Mouse (Mus musculus): ENCODE measurements around the gene Ccnd3.

Gene Ccnd3

GRCm38 (mm10) chr17:47512956-47513775 lies 8.3 kb downstream of the Ccnd3 start:
- no peak for DNase-seq (ENCODE audit: extremely low spot score, low spot score)

- no peak for DNase-seq (ENCODE audit: extremely low spot score, low spot score)
Measured at GRCm38 (mm10) chr17:47515180-47515844, 10.5 kb downstream of the Ccnd3 start.

- DNase-seq (ENCODE audit: extremely low spot score, low spot score), result no peak
Measured at GRCm38 (mm10) chr17:47516232-47516631, 11.4 kb downstream of the Ccnd3 start.

GRCm38 (mm10) chr17:47518205-47518604 lies 13.4 kb downstream of the Ccnd3 start:
- DNase-seq (ENCODE audit: extremely low spot score, low spot score), result no peak

- peak; percentile 71 for DNase-seq (ENCODE audit: extremely low spot score, low spot score)
Measured at GRCm38 (mm10) chr17:47521551-47522258, 16.9 kb downstream of the Ccnd3 start.

GRCm38 (mm10) chr17:47522536-47522935 lies 17.7 kb downstream of the Ccnd3 start:
- DNase-seq (ENCODE audit: extremely low spot score, low spot score), result no peak

- no peak for DNase-seq (ENCODE audit: extremely low spot score, low spot score)
Measured at GRCm38 (mm10) chr17:47523211-47523682, 18.4 kb downstream of the Ccnd3 start.

- no peak for DNase-seq (ENCODE audit: extremely low spot score, low spot score)
Measured at GRCm38 (mm10) chr17:47524055-47524454, 19.2 kb downstream of the Ccnd3 start.

GRCm38 (mm10) chr17:47524991-47525390 lies 20.1 kb downstream of the Ccnd3 start:
- DNase-seq (ENCODE audit: extremely low spot score, low spot score), result no peak

- no peak for DNase-seq (ENCODE audit: extremely low spot score, low spot score)
Measured at GRCm38 (mm10) chr17:47526856-47527520, 22.1 kb downstream of the Ccnd3 start.

- DNase-seq (ENCODE audit: extremely low spot score, low spot score), result no peak
Measured at GRCm38 (mm10) chr17:47527581-47528300, 22.9 kb downstream of the Ccnd3 start.

GRCm38 (mm10) chr17:47528919-47529318 lies 24.1 kb downstream of the Ccnd3 start:
- no peak for DNase-seq (ENCODE audit: extremely low spot score, low spot score)

- no peak for DNase-seq (ENCODE audit: extremely low spot score, low spot score)
Measured at GRCm38 (mm10) chr17:47529595-47529994, 24.7 kb downstream of the Ccnd3 start.

- no peak for DNase-seq (ENCODE audit: extremely low spot score, low spot score)
Measured at GRCm38 (mm10) chr17:47531387-47531818, 26.6 kb downstream of the Ccnd3 start.

GRCm38 (mm10) chr17:47532364-47532763 lies 27.5 kb downstream of the Ccnd3 start:
- DNase-seq (ENCODE audit: extremely low spot score, low spot score), result no peak

- DNase-seq (ENCODE audit: extremely low spot score, low spot score), result no peak
Measured at GRCm38 (mm10) chr17:47533691-47534090, 28.8 kb downstream of the Ccnd3 start.

- DNase-seq (ENCODE audit: extremely low spot score, low spot score), result no peak
Measured at GRCm38 (mm10) chr17:47535812-47536236, 31.0 kb downstream of the Ccnd3 start.

GRCm38 (mm10) chr17:47538049-47538448 lies 33.2 kb downstream of the Ccnd3 start:
- DNase-seq (ENCODE audit: extremely low spot score, low spot score), result no peak

- DNase-seq (ENCODE audit: extremely low spot score, low spot score), result no peak
Measured at GRCm38 (mm10) chr17:47539128-47539527, 34.3 kb downstream of the Ccnd3 start.

GRCm38 (mm10) chr17:47542061-47542460 lies 37.2 kb downstream of the Ccnd3 start:
- DNase-seq (ENCODE audit: extremely low spot score, low spot score), result no peak
